Mouse (Mus musculus): Measurements from ENCODE around the gene Gfy. TPM values are rescaled to one million over a fixed set of nuclear protein-coding genes. Genes with fewer than 3 reads are reported as not detected.

Gene Gfy
- polyA plus RNA-seq, 1 experiment from 2014 or later: not detected

DNA sequence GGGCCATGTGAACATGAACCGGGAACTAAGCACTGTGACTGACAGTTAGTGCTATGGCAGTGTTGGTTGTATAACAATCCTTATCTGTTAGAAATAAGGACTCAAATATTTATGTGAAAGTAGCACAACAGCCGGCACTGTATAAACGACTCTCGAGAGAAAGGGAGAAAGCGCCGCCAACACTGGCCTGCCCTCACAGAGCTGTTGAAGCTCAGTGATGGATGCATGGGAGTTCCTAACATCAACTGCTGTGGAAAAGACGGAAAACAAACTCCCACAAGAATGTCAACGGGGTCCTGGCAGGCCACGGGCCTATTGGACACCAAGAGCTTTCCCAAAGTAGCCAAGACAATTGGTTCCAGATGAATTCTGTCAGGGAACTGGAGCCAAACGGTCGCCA is 28.1 kb downstream of the Gfy start:
- ATAC-seq (ENCODE audit: insufficient read depth) (no peak), DNase-seq (peak; percentile 83)
- H3K4me1 ChIP-seq (ENCODE audit: insufficient read depth): peaks cover 19% of the 10 kb centered on the region
- no peak for TF ChIP-seq CTCF (IDR thresholded peaks at IDR 0.05; ENCODE audit: low read depth)
- no peak overlapping the region for H3K4me2 ChIP-seq
- H3K4me3 ChIP-seq (ENCODE audit: low read depth, low read length): no peak overlapping the region
- 21% methylated on average over 11 of the region's 11 CpGs for WGBS
- H3K9ac ChIP-seq: no peak overlapping the region; the same call in 1 of the 2 replicates
- no peaks in the 10 kb centered on the region for H3K9me3 ChIP-seq (ENCODE audit: low read depth, low read length)
- H3K27ac ChIP-seq (ENCODE audit: low read depth): peak overlapping the region; percentile 73
- H3K27me3 ChIP-seq (ENCODE audit: insufficient read depth, low read length): no peaks in the 10 kb centered on the region
- peaks cover 24% of the 10 kb centered on the region; the same call in 1 of the 2 replicates for H3K36me3 ChIP-seq (ENCODE audit: insufficient read depth)

DNA sequence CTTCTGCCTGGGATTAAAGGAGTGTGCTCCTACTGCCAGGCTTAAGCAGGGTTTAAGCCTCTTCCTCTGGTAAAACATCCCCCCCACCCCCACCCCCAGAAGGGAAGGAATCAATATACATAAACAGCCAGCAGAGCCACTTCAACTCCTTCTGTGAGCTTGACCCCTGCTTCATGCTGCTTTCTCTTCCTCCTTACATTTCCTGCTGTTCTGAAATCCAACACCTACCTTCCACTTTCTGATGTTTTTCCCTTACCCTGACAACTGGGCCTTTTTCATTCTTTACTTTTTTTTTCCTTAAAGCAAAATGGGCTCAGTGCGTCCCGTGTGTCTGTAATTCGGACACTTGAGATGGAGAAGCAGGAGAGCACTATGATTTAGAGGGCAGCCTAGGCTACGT is 29.0 kb downstream of the Gfy start:
- no peak for TF ChIP-seq CTCF (IDR thresholded peaks at IDR 0.05; ENCODE audit: low read depth)
- Histone ChIP-seq H3K27ac (ENCODE audit: low read depth) (peak overlapping the region; percentile 73), H3K4me1 (ENCODE audit: insufficient read depth) (peaks cover 19% of the 10 kb centered on the region), H3K27me3 (ENCODE audit: insufficient read depth, low read length) (no peaks in the 10 kb centered on the region), H3K4me3 (ENCODE audit: low read depth, low read length) (no peak overlapping the region), H3K36me3 (ENCODE audit: insufficient read depth) (peaks cover 27% of the 10 kb centered on the region; the same call in 1 of the 2 replicates), H3K4me2 (peak overlapping the region; percentile 18; the same call in 1 of the 2 replicates), H3K9me3 (ENCODE audit: low read depth, low read length) (no peaks in the 10 kb centered on the region), H3K9ac (no peak overlapping the region; the same call in 1 of the 2 replicates)
- DNase-seq (no peak), ATAC-seq (ENCODE audit: insufficient read depth) (no peak)
- WGBS: 53% methylated on average over 4 of the region's 4 CpGs

DNA sequence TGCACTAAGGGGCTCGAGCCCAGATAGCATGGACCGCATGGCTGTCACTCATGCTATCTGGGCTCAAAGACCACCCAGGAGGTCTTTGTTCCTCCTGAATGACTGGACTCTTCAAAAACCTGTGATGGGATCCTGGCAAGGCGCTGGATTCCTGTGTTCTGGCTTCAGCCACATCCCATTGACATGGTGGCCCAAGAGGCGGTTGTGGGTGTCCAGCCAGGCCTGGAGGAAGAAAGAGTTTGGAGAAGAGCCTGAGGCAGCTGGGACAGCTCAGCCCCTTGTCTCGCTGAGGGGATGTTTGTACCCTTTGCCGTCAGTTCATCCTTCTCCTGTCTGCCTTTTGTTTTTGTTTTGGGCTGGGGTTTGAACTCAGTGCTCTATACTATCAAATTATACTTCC is 29.8 kb downstream of the Gfy start:
- ATAC-seq (ENCODE audit: insufficient read depth): peak; percentile 6; the same call in 1 of the 2 replicates
- Histone ChIP-seq H3K27ac (ENCODE audit: low read depth) (peak overlapping the region; percentile 15; the same call in 1 of the 2 replicates), H3K4me3 (ENCODE audit: low read depth, low read length) (no peak overlapping the region), H3K4me2 (no peak overlapping the region), H3K36me3 (ENCODE audit: insufficient read depth) (peaks cover 32% of the 10 kb centered on the region; the same call in 1 of the 2 replicates), H3K9ac (no peak overlapping the region), H3K27me3 (ENCODE audit: insufficient read depth, low read length) (no peaks in the 10 kb centered on the region), H3K4me1 (ENCODE audit: insufficient read depth) (peaks cover 19% of the 10 kb centered on the region), H3K9me3 (ENCODE audit: low read depth, low read length) (no peaks in the 10 kb centered on the region)
- peak; percentile 72 for DNase-seq
- TF ChIP-seq CTCF (IDR thresholded peaks at IDR 0.05; ENCODE audit: low read depth): no peak
- 44% methylated on average over 6 of the region's 6 CpGs for WGBS

DNA sequence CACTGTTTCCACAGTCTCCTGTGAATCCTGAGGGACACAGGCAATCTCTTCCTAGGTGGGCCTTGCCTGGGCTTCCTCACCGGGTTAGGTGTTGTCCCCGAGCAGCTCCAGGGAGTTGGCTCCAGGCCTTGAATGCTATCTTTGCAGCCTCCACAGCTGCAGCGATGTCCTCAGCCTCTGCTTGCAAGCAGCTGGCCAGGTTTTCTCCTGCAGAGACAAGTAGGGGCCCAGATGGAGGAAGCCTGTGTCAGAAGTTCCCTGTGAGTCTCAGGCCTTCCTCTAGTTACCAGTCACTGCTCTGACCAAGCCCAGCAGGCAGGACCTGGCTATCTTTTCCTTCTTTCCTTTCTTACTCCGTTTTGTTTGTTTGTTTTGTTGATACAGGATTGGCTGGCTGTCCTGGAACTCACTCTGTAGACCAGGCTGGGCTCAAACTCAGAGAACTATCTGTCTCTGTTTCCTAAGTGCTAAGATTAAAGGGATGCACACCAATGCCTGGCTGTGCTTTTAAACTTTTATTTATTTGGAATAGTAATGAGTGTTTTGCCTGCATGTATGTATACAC is 30.8 kb downstream of the Gfy start:
- TF ChIP-seq CTCF (IDR thresholded peaks at IDR 0.05; ENCODE audit: low read depth): no peak
- ATAC-seq (ENCODE audit: insufficient read depth): no peak
- Histone ChIP-seq H3K27me3 (ENCODE audit: insufficient read depth, low read length) (no peaks in the 10 kb centered on the region), H3K4me3 (ENCODE audit: low read depth, low read length) (no peak overlapping the region), H3K27ac (ENCODE audit: low read depth) (no peak overlapping the region), H3K36me3 (ENCODE audit: insufficient read depth) (peaks cover 40% of the 10 kb centered on the region; the same call in 1 of the 2 replicates), H3K4me2 (no peak overlapping the region), H3K9ac (no peak overlapping the region), H3K9me3 (ENCODE audit: low read depth, low read length) (no peaks in the 10 kb centered on the region), H3K4me1 (ENCODE audit: insufficient read depth) (peaks cover 19% of the 10 kb centered on the region)
- 46% methylated on average over 4 of the region's 4 CpGs for WGBS
- no peak for DNase-seq

DNA sequence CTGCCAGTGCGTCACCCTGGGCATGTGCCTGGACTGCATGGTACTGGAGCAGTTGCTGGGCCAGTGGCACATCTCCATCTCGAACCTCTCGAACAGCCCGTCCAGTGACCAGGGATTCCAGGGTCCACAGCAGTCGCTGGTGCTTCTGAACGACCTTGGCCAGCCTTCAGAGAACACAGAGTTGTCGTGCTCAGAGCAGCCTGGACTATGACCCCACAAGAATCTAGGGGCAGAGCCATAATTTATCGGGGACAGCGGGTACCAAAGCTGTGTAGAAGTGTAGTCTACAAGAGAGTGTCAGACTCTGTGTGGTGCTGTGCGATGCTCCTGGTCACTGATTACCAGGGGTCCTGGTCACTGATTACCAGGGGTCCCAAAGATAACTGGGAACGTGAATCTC is 31.5 kb downstream of the Gfy start:
- WGBS: 74% methylated on average over 11 of the region's 11 CpGs
- TF ChIP-seq CTCF (IDR thresholded peaks at IDR 0.05; ENCODE audit: low read depth): no peak
- Histone ChIP-seq H3K4me1 (ENCODE audit: insufficient read depth) (peaks cover 19% of the 10 kb centered on the region), H3K9ac (no peak overlapping the region), H3K4me3 (ENCODE audit: low read depth, low read length) (no peak overlapping the region), H3K27me3 (ENCODE audit: insufficient read depth, low read length) (no peaks in the 10 kb centered on the region), H3K4me2 (no peak overlapping the region), H3K36me3 (ENCODE audit: insufficient read depth) (peaks cover 47% of the 10 kb centered on the region; the same call in 1 of the 2 replicates), H3K27ac (ENCODE audit: low read depth) (no peak overlapping the region), H3K9me3 (ENCODE audit: low read depth, low read length) (no peaks in the 10 kb centered on the region)
- ATAC-seq (ENCODE audit: insufficient read depth) (no peak), DNase-seq (no peak)

DNA sequence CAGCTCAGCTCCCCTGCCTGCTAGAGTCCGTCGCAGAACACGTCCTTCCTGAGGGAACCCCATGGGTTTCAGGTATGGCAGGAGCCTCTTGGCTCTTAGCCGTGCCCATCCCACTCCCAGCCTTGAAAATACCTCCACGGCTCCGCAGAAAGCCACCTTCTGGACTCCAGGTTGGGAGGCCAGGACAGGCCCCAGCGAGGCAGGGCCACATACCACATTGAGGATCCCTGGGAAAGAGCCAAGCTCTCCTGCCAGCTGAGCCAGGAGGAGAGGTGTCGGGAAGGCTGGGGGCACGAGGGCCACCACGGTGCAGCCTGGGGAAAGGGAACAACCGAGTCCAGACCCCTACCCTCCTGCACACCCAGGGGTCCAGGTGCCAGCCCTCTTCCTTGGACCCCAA is 32.1 kb downstream of the Gfy start:
- no peak for TF ChIP-seq CTCF (IDR thresholded peaks at IDR 0.05; ENCODE audit: low read depth)
- WGBS: 90% methylated on average over 11 of the region's 11 CpGs
- H3K36me3 ChIP-seq (ENCODE audit: insufficient read depth): peaks cover 53% of the 10 kb centered on the region; the same call in 1 of the 2 replicates

DNA sequence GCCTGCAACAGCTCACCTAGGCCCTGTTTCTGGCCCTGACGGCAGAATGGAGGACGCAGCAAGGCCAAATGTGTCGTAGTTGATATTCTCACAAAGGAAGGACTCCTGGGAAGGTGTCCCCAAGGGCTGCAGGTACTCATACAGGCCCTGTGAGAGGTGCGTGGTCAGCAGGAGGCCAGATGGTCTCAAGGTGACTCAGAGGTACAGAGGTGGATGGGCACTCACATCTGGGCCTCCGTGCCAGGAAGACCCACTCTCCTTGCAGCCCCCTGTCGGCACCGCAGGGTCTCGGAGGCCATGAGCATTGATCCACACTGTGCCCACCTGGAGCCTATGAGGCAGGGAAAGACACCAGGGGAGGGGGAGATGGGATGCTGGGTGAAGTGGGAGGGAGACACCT is 33.9 kb downstream of the Gfy start:
- H3K27ac ChIP-seq (ENCODE audit: low read depth): no peak overlapping the region
- no peak overlapping the region for H3K4me3 ChIP-seq (ENCODE audit: low read depth, low read length)
- peaks cover 7% of the 10 kb centered on the region for H3K4me1 ChIP-seq (ENCODE audit: insufficient read depth)
- no peak for TF ChIP-seq CTCF (IDR thresholded peaks at IDR 0.05; ENCODE audit: low read depth)
- no peak overlapping the region for H3K9ac ChIP-seq
- DNase-seq (no peak), ATAC-seq (ENCODE audit: insufficient read depth) (no peak)
- no peak overlapping the region for H3K4me2 ChIP-seq
- H3K36me3 ChIP-seq (ENCODE audit: insufficient read depth): peaks cover 64% of the 10 kb centered on the region; the same call in 1 of the 2 replicates
- no peaks in the 10 kb centered on the region for H3K9me3 ChIP-seq (ENCODE audit: low read depth, low read length)
- H3K27me3 ChIP-seq (ENCODE audit: insufficient read depth, low read length): no peaks in the 10 kb centered on the region
- WGBS: 92% methylated on average over 8 of the region's 8 CpGs

More for the DNA sequence above, 32.1 kb downstream of the Gfy start:
- Histone ChIP-seq H3K4me3 (ENCODE audit: low read depth, low read length) (no peak overlapping the region), H3K27ac (ENCODE audit: low read depth) (no peak overlapping the region), H3K9ac (no peak overlapping the region), H3K9me3 (ENCODE audit: low read depth, low read length) (no peaks in the 10 kb centered on the region), H3K4me2 (no peak overlapping the region), H3K27me3 (ENCODE audit: insufficient read depth, low read length) (no peaks in the 10 kb centered on the region), H3K4me1 (ENCODE audit: insufficient read depth) (peaks cover 19% of the 10 kb centered on the region)
- DNase-seq: no peak
- ATAC-seq (ENCODE audit: insufficient read depth): no peak
